Mouse (Mus musculus) cerebellum, postnatal 25 days (tissue): Measurements from ENCODE around the gene Ott.
"Not testable (repeated sequence)": the region's sequence is repeated elsewhere in the genome, so short reads cannot be mapped to it uniquely, and the experiment has no call there.

Source experiments
- DNase-seq, 2 experiments: peaks; one replicate each; pipeline ENCODE4 v3.0.0; 2021; ENCODE audit warnings: mixed read lengths in 2 of 2

Ott gene

GRCm38 (mm10) chrX:149073982-149074381 lies at the start of gene Ott:
Gene Ott (plus strand): TSS chrX:149074282.
- DNase-seq, result not testable (repeated sequence)
